Comparison of ENCODE assay signal across 22 mouse cellular contexts in genomic region chr7:129429903-129430302, GRCm38 (mm10).
A peak's percentile ranks its signal among the peaks of the same experiment; 100 is the strongest.
DNase-seq lines count a peak whose midpoint lies in the region; ATAC-seq and TF ChIP-seq lines count a peak whose summit lies in the region.
"Had no signal": no experiment of that assay in that cellular context is flagged by ENCODE, and none has a peak within 500 bp of the region (broad histone marks: within the 10 kb centered on the region; RNA-seq: fewer than 3 reads in every experiment).

No protein-coding gene starts in this region.

- no peak overlapping the region for H3K4me2 ChIP-seq in heart, embryonic 12.5 days
- H3K4me2 ChIP-seq: embryonic facial prominence, embryonic 15.5 days; hindbrain, embryonic 13.5 days had no signal

- no peak overlapping the region for H3K4me3 ChIP-seq in liver, adult 2 months (ENCODE audit: insufficient read depth, low read depth, low read length)
- H3K4me3 ChIP-seq in ES-E14 (ENCODE audit: insufficient read depth in 1 of 2, low read depth in 1 of 2, low read length in 2 of 2, poor library complexity in 1 of 2, severe bottlenecking in 1 of 2): no peak overlapping the region
- H3K4me3 ChIP-seq in heart, embryonic 12.5 days: no peak overlapping the region
- H3K4me3 ChIP-seq: embryonic facial prominence, embryonic 15.5 days; erythroblast, embryonic 14.5 days; forebrain, embryonic 10.5 days; hindbrain, embryonic 13.5 days had no signal

- in situ Hi-C loops in ES-E14 (cut with MboI; ENCODE audit: low sequenced_read_pairs in 2 of 2, unreplicated experiment in 2 of 2): no loop called here

- no peaks in the 10 kb centered on the region for H3K79me2 ChIP-seq in liver, adult 2 months (ENCODE audit: control insufficient read depth, insufficient read depth, low read length)

- no peaks in the 10 kb centered on the region for H3K27me3 ChIP-seq in liver, adult 2 months (ENCODE audit: control insufficient read depth, insufficient read depth, low read length)
- H3K27me3 ChIP-seq in heart, embryonic 12.5 days (replicated peaks): no peaks in the 10 kb centered on the region
- H3K27me3 ChIP-seq: embryonic facial prominence, embryonic 15.5 days; hindbrain, embryonic 13.5 days had no signal

- no peaks in the 10 kb centered on the region for H3K9me3 ChIP-seq in ES-E14 (ENCODE audit: control insufficient read depth, insufficient read depth, low read depth, low read length)
- no peaks in the 10 kb centered on the region for H3K9me3 ChIP-seq in heart, embryonic 12.5 days (replicated peaks)
- H3K9me3 ChIP-seq: embryonic facial prominence, embryonic 15.5 days; forebrain, embryonic 10.5 days; hindbrain, embryonic 13.5 days had no signal

- H3K9ac ChIP-seq in liver, adult 2 months (ENCODE audit: low read depth, low read length): no peak overlapping the region
- H3K9ac ChIP-seq in ES-E14 (ENCODE audit: insufficient read depth, low read depth, low read length, poor library complexity, severe bottlenecking): no peak overlapping the region
- no peak overlapping the region for H3K9ac ChIP-seq in heart, embryonic 12.5 days
- H3K9ac ChIP-seq: embryonic facial prominence, embryonic 15.5 days; hindbrain, embryonic 13.5 days had no signal

- TF ChIP-seq CTCF in liver, adult 2 months (IDR thresholded peaks at IDR 0.05; ENCODE audit: low read depth, low read length): no peak

- WGBS in liver, adult 2 months: 80% methylated on average over 3 of the region's 3 CpGs
- WGBS in heart, embryonic 12.5 days: 80% methylated on average over 3 of the region's 3 CpGs

- no peaks in the 10 kb centered on the region for H3K36me3 ChIP-seq in liver, adult 2 months (ENCODE audit: control insufficient read depth, insufficient read depth, low read length)
- H3K36me3 ChIP-seq in ES-E14 (ENCODE audit: control insufficient read depth, insufficient read depth, low read length, poor library complexity, severe bottlenecking): no peaks in the 10 kb centered on the region
- H3K36me3 ChIP-seq in heart, embryonic 12.5 days: no peaks in the 10 kb centered on the region
- H3K36me3 ChIP-seq: embryonic facial prominence, embryonic 15.5 days; forebrain, embryonic 10.5 days; G1E; hindbrain, embryonic 13.5 days had no signal

- no peak overlapping the region for H3K27ac ChIP-seq in liver, adult 2 months (replicated peaks; ENCODE audit: insufficient read depth, low read depth, low read length)
- no peak overlapping the region for H3K27ac ChIP-seq in ES-E14 (ENCODE audit: insufficient read depth, low read depth, low read length, poor library complexity, severe bottlenecking)
- H3K27ac ChIP-seq in heart, embryonic 12.5 days (ENCODE audit: poor library complexity, severe bottlenecking): no peak overlapping the region
- H3K27ac ChIP-seq: embryonic facial prominence, embryonic 15.5 days; forebrain, embryonic 10.5 days; hindbrain, embryonic 13.5 days; hindbrain, postnatal 0 days had no signal

- DNase-seq in kidney, adult 9 months: peak; percentile 16
- no peak for DNase-seq in kidney, postnatal 25 days
- DNase-seq in liver, adult 2 months (ENCODE audit: extremely low read depth, low read depth, low spot score): peak; percentile 4
- DNase-seq in liver (no peak), ES-E14 (ENCODE audit: low read depth, low spot score) (peak; percentile 72)
- peak; percentile 38 for DNase-seq in mesoderm, embryonic 11.5 days (ENCODE audit: low read depth, low spot score)
- no peak for DNase-seq in frontal cortex, postnatal 36 days (ENCODE audit: low spot score in 2 of 2)
- DNase-seq: adrenal gland, postnatal 25 days; cerebellum, adult 18-20 months; cerebellum, adult 9-11 months; cerebellum, postnatal 36 days; gastrocnemius, postnatal 36 days; heart, postnatal 10 days had no signal

- no peaks in the 10 kb centered on the region for H3K4me1 ChIP-seq in liver, adult 2 months (ENCODE audit: control insufficient read depth, insufficient read depth, low read length)
- peaks cover 5 to 6% of the 10 kb centered on the region in 2 experiments; a peak in 2 of 4 replicates for H3K4me1 ChIP-seq in ES-E14 (ENCODE audit: control insufficient read depth in 2 of 2, insufficient read depth in 2 of 2, low read length in 2 of 2, poor library complexity in 1 of 2)
- H3K4me1 ChIP-seq in heart, embryonic 12.5 days (replicated peaks): no peaks in the 10 kb centered on the region
- H3K4me1 ChIP-seq: embryonic facial prominence, embryonic 15.5 days had no signal

- TF ChIP-seq POLR2A in liver, adult 2 months (IDR thresholded peaks at IDR 0.05; ENCODE audit: extremely low read depth, insufficient read depth, low read length): no peak

- ATAC-seq in heart, embryonic 12.5 days (ENCODE audit: insufficient number of reproducible peaks, low FRiP score): no peak
- ATAC-seq: activated CD4-positive, CD25-positive, alpha-beta regulatory T cell, adult 4 months; forebrain, embryonic 14.5 days; hindbrain, postnatal 0 days had no signal

TF ChIP-seq in ES-E14, 5 proteins besides CTCF, POLR2A, EP300 and RAD21:
- TF ChIP-seq ZNF384 (IDR thresholded peaks at IDR 0.05; ENCODE audit: low read depth, low read length): no peak
- no peak for TF ChIP-seq CHD2 (IDR thresholded peaks at IDR 0.05; ENCODE audit: low read depth, low read length)
- TF ChIP-seq MAFK (IDR thresholded peaks at IDR 0.05; ENCODE audit: insufficient read depth, low read depth, low read length): no peak
- TF ChIP-seq HCFC1 (IDR thresholded peaks at IDR 0.05; ENCODE audit: borderline replicate concordance, insufficient read depth, low read length): no peak
- no peak for TF ChIP-seq ZC3H11A (IDR thresholded peaks at IDR 0.05; ENCODE audit: borderline replicate concordance, low read depth, low read length)

Comparison
In these comparisons a context has a peak if more than half of its experiments do, and no peak if none do; other contexts are left out.
1. DNase-seq: peak in kidney, adult 9 months (single experiment), liver, adult 2 months (single experiment), ES-E14 (single experiment) and mesoderm, embryonic 11.5 days (single experiment); none in kidney, postnatal 25 days (0 of 2), liver (single experiment) and frontal cortex, postnatal 36 days (0 of 2).